Mouse (Mus musculus) liver, embryonic 14.5 days (tissue): ENCODE results near the gene Spsb4. TPM values are rescaled to one million over a fixed set of nuclear protein-coding genes. Genes with fewer than 3 reads are reported as not detected.

ENCODE experiments used
- ATAC-seq: fragments of 200-750 bp; cut with Nextera tagmentation; 2 replicates; pipeline ENCODE4 v1.8.0; 2017; ENCODE audit warnings: moderate number of reproducible peaks, mild to moderate bottlenecking, moderate library complexity; ENCODE audit not compliant: insufficient read depth
- DNase-seq, 3 experiments: peaks; one replicate each; pipeline ENCODE4 v3.0.0-alpha.2; 2012 to 2013; ENCODE audit warnings: low read depth in 3 of 3, low spot score in 3 of 3
- H3K27ac ChIP-seq: fragments of 300-500 bp; sonication (generic); 2 replicates; pipeline ENCODE4 v1.5.1; 2014; ENCODE audit warnings: moderate library complexity, mild to moderate bottlenecking, control low read depth, inconsistent platforms
- H3K27me3 ChIP-seq: fragments of 300-500 bp; sonication (generic); 2 replicates; pipeline ENCODE4 v1.6.1; 2014; ENCODE audit warnings: mild to moderate bottlenecking, low read length, moderate library complexity; ENCODE audit not compliant: control insufficient read depth, insufficient read depth
- H3K36me3 ChIP-seq: fragments of 300-500 bp; sonication (generic); replicated peaks from 2 replicates; pipeline ENCODE4 v1.6.1; 2014; ENCODE audit warnings: low read depth; ENCODE audit not compliant: control insufficient read depth, insufficient read depth
- H3K4me1 ChIP-seq, 2 experiments: fragments of 200-500 bp in 1 of 2; fragments of 300-500 bp in 1 of 2; sonication (generic) in 1 of 2; replicated peaks; 2 replicates each; pipeline ENCODE4 v1.6.1; 2012 to 2014; ENCODE audit warnings: antibody characterized with exemption in 1 of 2, inconsistent platforms in 1 of 2, low read length in 1 of 2; ENCODE audit not compliant: control insufficient read depth in 2 of 2, insufficient read depth in 2 of 2
- H3K4me2 ChIP-seq: fragments of 300-500 bp; sonication (generic); 2 replicates; pipeline ENCODE4 v1.6.1; 2014; ENCODE audit warnings: low read depth, mild to moderate bottlenecking, control low read depth, moderate library complexity
- H3K4me3 ChIP-seq, 2 experiments: fragments of 200-500 bp in 1 of 2; fragments of 300-500 bp in 1 of 2; sonication (generic) in 1 of 2; 2 replicates each; pipeline ENCODE4 v1.5.1; 2012 to 2014; ENCODE audit warnings: low read depth in 2 of 2, low read length in 2 of 2, mild to moderate bottlenecking in 2 of 2, control low read depth in 1 of 2, inconsistent platforms in 1 of 2, moderate library complexity in 1 of 2; ENCODE audit not compliant: insufficient read depth in 1 of 2
- H3K9ac ChIP-seq: fragments of 300-500 bp; sonication (generic); replicated peaks from 2 replicates; pipeline ENCODE4 v1.6.1; 2014; ENCODE audit warnings: mild to moderate bottlenecking, control low read depth, moderate library complexity
- H3K9me3 ChIP-seq: fragments of 300-500 bp; sonication (generic); 2 replicates; pipeline ENCODE4 v1.6.1; 2016; ENCODE audit warnings: low read length, mixed read lengths; ENCODE audit not compliant: control insufficient read depth
- CTCF ChIP-seq: IDR thresholded peaks from 2 replicates; pipeline ENCODE4 v1.5.1; 2016; ENCODE audit warnings: antibody characterized with exemption, low read depth, control low read depth
- EP300 ChIP-seq: IDR thresholded peaks from 2 replicates; pipeline ENCODE4 v1.6.1; 2016; ENCODE audit warnings: antibody characterized with exemption, low read depth
- WGBS: fragments of 180-500 bp; shearing (Covaris S2); extraction: QIAGEN DNeasy Blood & Tissue Kit; methylation state at CpG from one replicate; pipeline ENCODE4 v1.1.7; 2014; ENCODE audit not compliant: insufficient replicate concordance; 5-methylcytosine and 5-hydroxymethylcytosine counted together
- polyA plus RNA-seq, 2 experiments: library from polyadenylated mRNA; depleted of rRNA in 1 of 2; stranded (reverse) in 1 of 2; unstranded in 1 of 2; fragments of >200 nt; fragmentation: Nextera tagmentation in 1 of 2; extraction: Ambion mirVana in 1 of 2; gene quantifications; 2 replicates each; pipeline versions ENCODE4 v1.2.1 to v1.2.3; 2012 to 2014

Spsb4 gene
- polyA plus RNA-seq, 2 experiments = 0.31 to 0.37 TPM

DNA sequence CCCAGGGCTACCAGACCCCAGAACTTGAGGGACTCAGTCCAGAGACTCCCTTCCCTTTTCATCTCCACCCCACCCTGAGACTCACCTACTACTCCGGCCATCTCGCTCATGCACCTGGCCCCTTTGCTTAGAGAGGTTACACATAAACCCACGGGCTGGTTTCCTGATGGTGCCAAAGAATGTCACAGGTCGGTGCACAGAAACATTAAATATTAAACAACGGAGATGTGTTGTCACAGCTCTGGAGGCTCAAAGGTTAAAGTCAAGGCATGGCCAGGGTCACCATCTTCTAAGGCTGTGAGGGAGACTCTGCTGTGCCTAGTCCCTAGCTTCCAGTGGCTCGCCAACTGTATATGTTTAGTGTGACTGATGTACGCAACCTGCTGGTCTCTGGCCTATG is 52.2 kb downstream of the Spsb4 start:
- Histone ChIP-seq H3K4me3 (no peak overlapping the region), H3K4me2 (no peak overlapping the region), H3K27me3 (no peaks in the 10 kb centered on the region), H3K9me3 (no peaks in the 10 kb centered on the region), H3K36me3 (no peaks in the 10 kb centered on the region), H3K9ac (no peak overlapping the region), H3K4me1 (no peaks in the 10 kb centered on the region), H3K27ac (no peak overlapping the region)
- TF ChIP-seq EP300 (no peak), CTCF (no peak)
- DNase-seq = no peak
- 81% methylated on average over 7 of the region's 7 CpGs for WGBS
- no peak for ATAC-seq

GRCm38 (mm10) chr9:96963443-96964215 is 55.0 kb downstream of the Spsb4 start:
- DNase-seq (no peak), ATAC-seq (no peak)
- Histone ChIP-seq H3K27ac (no peak overlapping the region), H3K4me3 (no peak overlapping the region), H3K36me3 (no peaks in the 10 kb centered on the region), H3K9me3 (no peaks in the 10 kb centered on the region), H3K9ac (no peak overlapping the region), H3K4me1 (no peaks in the 10 kb centered on the region), H3K4me2 (no peak overlapping the region), H3K27me3 (no peaks in the 10 kb centered on the region)
- no peak for TF ChIP-seq CTCF
- TF ChIP-seq EP300 = no peak
- WGBS = 61% methylated on average over 13 of the region's 13 CpGs

DNA sequence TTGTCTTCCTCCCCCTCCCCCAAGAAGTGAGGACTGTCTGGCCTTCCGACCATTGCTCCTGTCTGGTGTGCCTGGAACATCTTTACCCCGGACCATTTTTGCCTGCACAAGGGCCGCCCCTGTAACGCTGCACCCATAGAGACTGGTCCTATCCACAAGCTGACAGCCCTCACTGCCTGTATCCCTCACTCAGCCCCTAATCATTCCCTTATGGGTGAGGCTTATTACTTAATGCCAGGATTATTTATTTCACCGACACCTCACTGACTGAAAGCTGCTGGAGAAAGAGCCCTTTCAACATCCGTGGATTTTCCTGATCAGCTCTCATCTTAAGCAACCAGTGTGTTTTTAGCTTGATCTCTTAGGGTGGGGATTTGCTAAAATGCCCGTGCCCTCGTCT is 55.9 kb downstream of the Spsb4 start:
- WGBS = 57% methylated on average over 8 of the region's 8 CpGs
- no peak for DNase-seq
- no peaks in the 10 kb centered on the region for H3K9me3 ChIP-seq
- no peak overlapping the region for H3K4me2 ChIP-seq
- H3K4me1 ChIP-seq = no peaks in the 10 kb centered on the region
- H3K36me3 ChIP-seq = no peaks in the 10 kb centered on the region
- no peak overlapping the region for H3K4me3 ChIP-seq
- TF ChIP-seq EP300 (no peak), CTCF (no peak)
- no peak for ATAC-seq
- H3K27me3 ChIP-seq = no peaks in the 10 kb centered on the region
- H3K9ac ChIP-seq = no peak overlapping the region
- H3K27ac ChIP-seq = no peak overlapping the region

GRCm38 (mm10) chr9:96961986-96962701 is 56.5 kb downstream of the Spsb4 start:
- Histone ChIP-seq H3K27ac (no peak overlapping the region), H3K27me3 (no peaks in the 10 kb centered on the region), H3K4me1 (no peaks in the 10 kb centered on the region), H3K36me3 (no peaks in the 10 kb centered on the region), H3K9ac (no peak overlapping the region), H3K4me2 (no peak overlapping the region), H3K9me3 (no peaks in the 10 kb centered on the region), H3K4me3 (no peak overlapping the region)
- ATAC-seq = no peak
- no peak for DNase-seq
- TF ChIP-seq CTCF = no peak
- TF ChIP-seq EP300 = no peak
- WGBS = 60% methylated on average over 17 of the region's 17 CpGs

- Histone ChIP-seq H3K27me3 (no peaks in the 10 kb centered on the region), H3K36me3 (no peaks in the 10 kb centered on the region), H3K9me3 (no peaks in the 10 kb centered on the region), H3K27ac (no peak overlapping the region), H3K4me3 (no peak overlapping the region), H3K9ac (no peak overlapping the region), H3K4me2 (no peak overlapping the region), H3K4me1 (no peaks in the 10 kb centered on the region)
- 51% methylated on average over 7 of the region's 7 CpGs for whole genome bisulfite sequencing
- TF ChIP-seq CTCF = peak; percentile 60
- no peak for TF ChIP-seq EP300
- DNase-seq = no peak
- no peak for ATAC-seq
Measured at GRCm38 (mm10) chr9:96961006-96961405, 57.6 kb downstream of the Spsb4 start.
